Mouse (Mus musculus): ENCODE results near the gene Nt5c3. TPM values are rescaled to one million over a fixed set of nuclear protein-coding genes. Genes with fewer than 3 reads are reported as not detected.

Nt5c3 gene
- polyA plus RNA-seq (2014; fragmentation: Nextera tagmentation; extraction: Ambion mirVana): 98.1 and 102 TPM in 2 replicates

- peak within 1 kb of the TSS; percentile 72 for H3K9ac ChIP-seq (ENCODE audit: low read depth, low read length)
- H3K4me2 ChIP-seq (replicated peaks; ENCODE audit: low read depth, low read length): peak within 1 kb of the TSS; percentile 44
- ATAC-seq (ENCODE audit: low FRiP score) (peak; percentile 98), DNase-seq (ENCODE audit: low spot score) (peak; percentile 98)
- no peaks in the 10 kb centered on the region for H3K27me3 ChIP-seq (ENCODE audit: control insufficient read depth, insufficient read depth, low read length)
- no peaks in the 10 kb centered on the region for H3K4me1 ChIP-seq (replicated peaks; ENCODE audit: control insufficient read depth, insufficient read depth, low read length)
- no peaks in the 10 kb centered on the region for H3K36me3 ChIP-seq (ENCODE audit: control insufficient read depth, insufficient read depth, low read length)
- peak within 1 kb of the TSS; percentile 56 for H3K27ac ChIP-seq (ENCODE audit: low read depth, low read length)
- H3K4me3 ChIP-seq (ENCODE audit: low read depth, low read length): peak within 1 kb of the TSS; percentile 64
- H3K9me3 ChIP-seq (ENCODE audit: control insufficient read depth, low read length): no peaks in the 10 kb centered on the region
- WGBS: 5% methylated on average over 48 of the region's 64 CpGs
Observed at GRCm38 (mm10) chr6:56923726-56924707, at the start of gene Nt5c3, which contains the start of gene Vmn1r4. Gene Nt5c3, minus strand, starts transcription at chr6:56923932. Gene Vmn1r4, plus strand, starts transcription at chr6:56924015.

GRCm38 (mm10) chr6:56969973-56970372 lies 46.2 kb upstream of the Nt5c3 start, which contains the start of gene Vmn1r5:
Gene Vmn1r5, plus strand, starts transcription at chr6:56970273.
- no peak within 1 kb of the TSS for H3K9ac ChIP-seq (ENCODE audit: low read depth, low read length)
- H3K4me3 ChIP-seq (ENCODE audit: low read depth, low read length): no peak within 1 kb of the TSS
- no peaks in the 10 kb centered on the region for H3K9me3 ChIP-seq (ENCODE audit: control insufficient read depth, low read length)
- DNase-seq (ENCODE audit: low spot score) (no peak), ATAC-seq (ENCODE audit: low FRiP score) (no peak)
- H3K4me1 ChIP-seq (replicated peaks; ENCODE audit: control insufficient read depth, insufficient read depth, low read length): no peaks in the 10 kb centered on the region
- no peaks in the 10 kb centered on the region for H3K36me3 ChIP-seq (ENCODE audit: control insufficient read depth, insufficient read depth, low read length)
- no peak within 1 kb of the TSS for H3K27ac ChIP-seq (ENCODE audit: low read depth, low read length)
- H3K27me3 ChIP-seq (ENCODE audit: control insufficient read depth, insufficient read depth, low read length): no peaks in the 10 kb centered on the region
- H3K4me2 ChIP-seq (replicated peaks; ENCODE audit: low read depth, low read length): no peak within 1 kb of the TSS

- H3K4me2 ChIP-seq (replicated peaks; ENCODE audit: low read depth, low read length): no peak overlapping the region
- no peak overlapping the region for H3K9ac ChIP-seq (ENCODE audit: low read depth, low read length)
- 86% methylated on average over 5 of the region's 5 CpGs for WGBS
- no peak overlapping the region for H3K27ac ChIP-seq (ENCODE audit: low read depth, low read length)
- H3K4me3 ChIP-seq (ENCODE audit: low read depth, low read length): no peak overlapping the region
- H3K36me3 ChIP-seq (ENCODE audit: control insufficient read depth, insufficient read depth, low read length): no peaks in the 10 kb centered on the region
- no peaks in the 10 kb centered on the region for H3K9me3 ChIP-seq (ENCODE audit: control insufficient read depth, low read length)
- no peak for ATAC-seq (ENCODE audit: low FRiP score)
- DNase-seq (ENCODE audit: low spot score): no peak
- H3K27me3 ChIP-seq (ENCODE audit: control insufficient read depth, insufficient read depth, low read length): no peaks in the 10 kb centered on the region
- H3K4me1 ChIP-seq (replicated peaks; ENCODE audit: control insufficient read depth, insufficient read depth, low read length): no peaks in the 10 kb centered on the region
Observed at GRCm38 (mm10) chr6:56956436-56956835, 32.7 kb upstream of the Nt5c3 start.

GRCm38 (mm10) chr6:56934366-56934765 lies 10.6 kb upstream of the Nt5c3 start:
- no peaks in the 10 kb centered on the region for H3K36me3 ChIP-seq (ENCODE audit: control insufficient read depth, insufficient read depth, low read length)
- H3K4me2 ChIP-seq (replicated peaks; ENCODE audit: low read depth, low read length): no peak overlapping the region
- H3K4me1 ChIP-seq (replicated peaks; ENCODE audit: control insufficient read depth, insufficient read depth, low read length): no peaks in the 10 kb centered on the region
- no peaks in the 10 kb centered on the region for H3K9me3 ChIP-seq (ENCODE audit: control insufficient read depth, low read length)
- H3K9ac ChIP-seq (ENCODE audit: low read depth, low read length): no peak overlapping the region
- WGBS: 88% methylated on average over 4 of the region's 4 CpGs
- no peak for DNase-seq (ENCODE audit: low spot score)
- H3K4me3 ChIP-seq (ENCODE audit: low read depth, low read length): no peak overlapping the region
- ATAC-seq (ENCODE audit: low FRiP score): no peak
- no peaks in the 10 kb centered on the region for H3K27me3 ChIP-seq (ENCODE audit: control insufficient read depth, insufficient read depth, low read length)
- no peak overlapping the region for H3K27ac ChIP-seq (ENCODE audit: low read depth, low read length)

GRCm38 (mm10) chr6:56932464-56932863 lies 8.7 kb upstream of the Nt5c3 start:
- Histone ChIP-seq H3K27me3 (ENCODE audit: control insufficient read depth, insufficient read depth, low read length) (no peaks in the 10 kb centered on the region), H3K4me2 (replicated peaks; ENCODE audit: low read depth, low read length) (no peak overlapping the region), H3K27ac (ENCODE audit: low read depth, low read length) (no peak overlapping the region), H3K4me1 (replicated peaks; ENCODE audit: control insufficient read depth, insufficient read depth, low read length) (no peaks in the 10 kb centered on the region), H3K9me3 (ENCODE audit: control insufficient read depth, low read length) (no peaks in the 10 kb centered on the region), H3K36me3 (ENCODE audit: control insufficient read depth, insufficient read depth, low read length) (no peaks in the 10 kb centered on the region), H3K9ac (ENCODE audit: low read depth, low read length) (no peak overlapping the region), H3K4me3 (ENCODE audit: low read depth, low read length) (no peak overlapping the region)
- 74% methylated on average over 2 of the region's 2 CpGs for WGBS
- no peak for DNase-seq (ENCODE audit: low spot score)
- ATAC-seq (ENCODE audit: low FRiP score): no peak

- Histone ChIP-seq H3K36me3 (ENCODE audit: control insufficient read depth, insufficient read depth, low read length) (no peaks in the 10 kb centered on the region), H3K9ac (ENCODE audit: low read depth, low read length) (no peak overlapping the region), H3K27me3 (ENCODE audit: control insufficient read depth, insufficient read depth, low read length) (no peaks in the 10 kb centered on the region), H3K27ac (ENCODE audit: low read depth, low read length) (no peak overlapping the region), H3K4me1 (replicated peaks; ENCODE audit: control insufficient read depth, insufficient read depth, low read length) (no peaks in the 10 kb centered on the region), H3K4me2 (replicated peaks; ENCODE audit: low read depth, low read length) (no peak overlapping the region), H3K4me3 (ENCODE audit: low read depth, low read length) (no peak overlapping the region), H3K9me3 (ENCODE audit: control insufficient read depth, low read length) (no peaks in the 10 kb centered on the region)
- DNase-seq (ENCODE audit: low spot score) (no peak), ATAC-seq (ENCODE audit: low FRiP score) (no peak)
- 74% methylated on average over 4 of the region's 4 CpGs for WGBS
Observed at GRCm38 (mm10) chr6:56931648-56932415, 8.1 kb upstream of the Nt5c3 start.

GRCm38 (mm10) chr6:56923331-56923725 lies 404 bp downstream of the Nt5c3 start:
- no peaks in the 10 kb centered on the region for H3K36me3 ChIP-seq (ENCODE audit: control insufficient read depth, insufficient read depth, low read length)
- under 1% methylated on average over 25 of the region's 25 CpGs for WGBS
- peak overlapping the region; percentile 48 for H3K27ac ChIP-seq (ENCODE audit: low read depth, low read length)
- H3K4me1 ChIP-seq (replicated peaks; ENCODE audit: control insufficient read depth, insufficient read depth, low read length): no peaks in the 10 kb centered on the region
- no peaks in the 10 kb centered on the region for H3K9me3 ChIP-seq (ENCODE audit: control insufficient read depth, low read length)
- H3K27me3 ChIP-seq (ENCODE audit: control insufficient read depth, insufficient read depth, low read length): no peaks in the 10 kb centered on the region
- H3K4me2 ChIP-seq (replicated peaks; ENCODE audit: low read depth, low read length): peak overlapping the region; percentile 44
- ATAC-seq (ENCODE audit: low FRiP score): no peak
- DNase-seq (ENCODE audit: low spot score): no peak
- peak overlapping the region; percentile 72 for H3K9ac ChIP-seq (ENCODE audit: low read depth, low read length)
- H3K4me3 ChIP-seq (ENCODE audit: low read depth, low read length): peak overlapping the region; percentile 64

- Histone ChIP-seq H3K4me3 (ENCODE audit: low read depth, low read length) (no peak overlapping the region), H3K27me3 (ENCODE audit: control insufficient read depth, insufficient read depth, low read length) (no peaks in the 10 kb centered on the region), H3K9ac (ENCODE audit: low read depth, low read length) (no peak overlapping the region), H3K4me1 (replicated peaks; ENCODE audit: control insufficient read depth, insufficient read depth, low read length) (no peaks in the 10 kb centered on the region), H3K27ac (ENCODE audit: low read depth, low read length) (no peak overlapping the region), H3K36me3 (ENCODE audit: control insufficient read depth, insufficient read depth, low read length) (no peaks in the 10 kb centered on the region), H3K4me2 (replicated peaks; ENCODE audit: low read depth, low read length) (no peak overlapping the region), H3K9me3 (ENCODE audit: control insufficient read depth, low read length) (no peaks in the 10 kb centered on the region)
- WGBS: 74% methylated on average over 12 of the region's 12 CpGs
- DNase-seq (ENCODE audit: low spot score): no peak
- ATAC-seq (ENCODE audit: low FRiP score): no peak
Observed at GRCm38 (mm10) chr6:56920222-56921092, 3.3 kb downstream of the Nt5c3 start.
